Mouse (Mus musculus) frontal cortex, adult 2 months (tissue): ENCODE data around the gene Olfr1387. TPM values are rescaled to one million over a fixed set of nuclear protein-coding genes. Genes with fewer than 3 reads are reported as not detected.
A peak's percentile ranks its signal among the peaks of the same experiment; 100 is the strongest.
"Not testable (repeated sequence)": the region's sequence is repeated elsewhere in the genome, so short reads cannot be mapped to it uniquely, and the experiment has no call there.

Experiments used
- DNase-seq, 2 experiments: peaks; one replicate each; pipeline ENCODE4 v3.0.0; 2022; ENCODE audit warnings: low spot score in 1 of 2; ENCODE audit errors: extremely low spot score in 1 of 2
- polyA plus RNA-seq: library from polyadenylated mRNA; depleted of rRNA; stranded (reverse); fragments of >200 nt; gene quantifications from 2 replicates; pipeline ENCODE4 v1.2.3, GENCODE M21; 2012; rRNA removed

Olfr1387 gene
- not detected in 2 replicates for polyA plus RNA-seq

- no peak for DNase-seq
Observed at GRCm38 (mm10) chr11:49455043-49455442, at the start of gene Olfr1387. TSS of gene Olfr1387 (plus strand) at chr11:49455343.

GRCm38 (mm10) chr11:49406784-49407183, 48.4 kb upstream of the Olfr1387 start:
- DNase-seq, result no peak

- DNase-seq, result peak; percentile 19 to 74
Observed at GRCm38 (mm10) chr11:49410540-49410939, 44.6 kb upstream of the Olfr1387 start.

GRCm38 (mm10) chr11:49422767-49423166, 32.4 kb upstream of the Olfr1387 start, which contains the start of gene Olfr1389:
TSS of gene Olfr1389 (plus strand) at chr11:49423067.
- DNase-seq, result no peak

GRCm38 (mm10) chr11:49425257-49425927, 29.8 kb upstream of the Olfr1387 start:
- no peak for DNase-seq

GRCm38 (mm10) chr11:49429641-49430040, 25.5 kb upstream of the Olfr1387 start:
- peak in 1 of 2 experiments; percentile 34 for DNase-seq

GRCm38 (mm10) chr11:49436411-49436810, 18.7 kb upstream of the Olfr1387 start, which contains the start of gene Olfr1388:
TSS of gene Olfr1388 (plus strand) at chr11:49436624.
- DNase-seq, result no peak

GRCm38 (mm10) chr11:49464746-49465145, 9.6 kb downstream of the Olfr1387 start, which contains the start of gene Olfr1386:
TSS of gene Olfr1386 (plus strand) at chr11:49465046.
- DNase-seq, result not testable (repeated sequence)

- DNase-seq, result no peak
Observed at GRCm38 (mm10) chr11:49485973-49486372, 30.8 kb downstream of the Olfr1387 start.

- DNase-seq, result not testable (repeated sequence)
Observed at GRCm38 (mm10) chr11:49488770-49489169, 33.6 kb downstream of the Olfr1387 start, which contains the start of gene Olfr1385. TSS of gene Olfr1385 (plus strand) at chr11:49489070.

Other genes starting within 250 kb of the Olfr1387 start
- 58.5 and 65.0 TPM in 2 replicates for gene Mgat1, start 211.2 kb upstream of the Olfr1387 start, polyA plus RNA-seq
- 0.48 and 0.57 TPM in 2 replicates for gene Olfr1393, start 177.0 kb upstream of the Olfr1387 start, polyA plus RNA-seq
- 0.11 and 0.18 TPM in 2 replicates for gene Olfr1392, start 170.1 kb upstream of the Olfr1387 start, polyA plus RNA-seq
- not detected in 2 replicates for gene Olfr10, start 150.6 kb upstream of the Olfr1387 start, polyA plus RNA-seq
- gene Olfr1391, start 132.6 kb upstream of the Olfr1387 start, polyA plus RNA-seq, result not detected in 2 replicates
- not detected in 2 replicates for gene Olfr1390, start 120.2 kb upstream of the Olfr1387 start, polyA plus RNA-seq
- 0.02 and 0.11 TPM in 2 replicates for gene Olfr1389, start 32.3 kb upstream of the Olfr1387 start, polyA plus RNA-seq
- 0.10 and 0.19 TPM in 2 replicates for gene Olfr1388, start 18.7 kb upstream of the Olfr1387 start, polyA plus RNA-seq
- not detected in 2 replicates for gene Olfr1386, start 9.7 kb downstream of the Olfr1387 start, polyA plus RNA-seq
- 0.02 TPM in 1 of 2 replicates, not detected in the other for gene Olfr1385, start 33.7 kb downstream of the Olfr1387 start, polyA plus RNA-seq
- 0.11 TPM in 1 of 2 replicates, not detected in the other for gene Olfr1384, start 51.4 kb downstream of the Olfr1387 start, polyA plus RNA-seq
- gene Olfr1383, start 64.3 kb downstream of the Olfr1387 start, polyA plus RNA-seq, result not detected in 2 replicates
- gene Olfr1382, start 72.9 kb downstream of the Olfr1387 start, polyA plus RNA-seq, result 0.04 TPM in 1 of 2 replicates, not detected in the other
- 0.06 TPM in 1 of 2 replicates, not detected in the other for gene Olfr1381, start 88.1 kb downstream of the Olfr1387 start, polyA plus RNA-seq
- not detected in 2 replicates for gene Olfr1380, start 101.5 kb downstream of the Olfr1387 start, polyA plus RNA-seq
- gene Flt4, start 153.9 kb downstream of the Olfr1387 start, polyA plus RNA-seq, result 1.8 and 1.9 TPM in 2 replicates
- 0.29 and 0.50 TPM in 2 replicates for gene Scgb3a1, start 208.3 kb downstream of the Olfr1387 start, polyA plus RNA-seq